ENCODE assay signal across 12 mouse cellular contexts in the genomic region with DNA sequence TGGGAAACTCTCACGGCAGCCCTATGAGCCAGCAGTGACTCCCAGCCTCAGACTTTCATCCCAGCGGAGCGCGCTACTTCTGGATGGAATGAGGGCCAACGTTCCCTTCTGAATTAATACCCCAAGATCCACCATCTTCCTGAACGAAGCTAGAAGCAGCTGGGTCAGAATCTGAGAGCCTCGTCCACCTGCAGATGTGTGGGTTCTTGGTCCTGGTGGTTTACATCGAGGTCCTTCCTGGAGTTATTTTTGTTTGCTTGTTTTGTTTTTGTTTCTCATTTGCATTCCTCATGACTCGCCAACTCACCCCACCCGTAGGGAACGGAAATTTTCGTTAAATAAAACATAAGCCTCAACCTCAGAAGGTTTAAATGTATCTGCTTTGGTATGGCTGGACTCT.
DNase-seq lines count a peak whose midpoint lies in the region; ATAC-seq lines count a peak whose summit lies in the region.
"Had no signal": no experiment of that assay in that cellular context is flagged by ENCODE, and none has a peak within 500 bp of the region (broad histone marks: within the 10 kb centered on the region; RNA-seq: fewer than 3 reads in every experiment).

No protein-coding gene starts in this region.

- H3K9me3 ChIP-seq in heart, embryonic 16.5 days (replicated peaks; ENCODE audit: control insufficient read depth, low read length), result no peaks in the 10 kb centered on the region
- no peaks in the 10 kb centered on the region for H3K9me3 ChIP-seq in liver, embryonic 11.5 days (ENCODE audit: control insufficient read depth, low read length)
- H3K9me3 ChIP-seq in embryonic facial prominence, embryonic 14.5 days (ENCODE audit: control insufficient read depth, low read length), result no peaks in the 10 kb centered on the region
- H3K9me3 ChIP-seq in limb, embryonic 15.5 days, result no peaks in the 10 kb centered on the region
- H3K9me3 ChIP-seq: forebrain, embryonic 10.5 days; limb, embryonic 13.5 days had no signal

- H3K27ac ChIP-seq in heart, embryonic 16.5 days (ENCODE audit: low read length), result peak overlapping the region; percentile 84
- 0 out of 2 replicates have a peak overlapping the region, but pooled peaks have one; percentile 13 for H3K27ac ChIP-seq in liver, embryonic 11.5 days (ENCODE audit: low read depth, low read length)
- peak overlapping the region; percentile 30; the same call in 1 of the 2 replicates for H3K27ac ChIP-seq in embryonic facial prominence, embryonic 14.5 days (replicated peaks; ENCODE audit: low read depth, low read length)
- H3K27ac ChIP-seq in limb, embryonic 15.5 days, result 0 out of 2 replicates have a peak overlapping the region, but pooled peaks have one; percentile 51
- H3K27ac ChIP-seq: forebrain, embryonic 10.5 days; limb, embryonic 13.5 days had no signal

- intact Hi-C loops in heart, postnatal 36 days (cut with DNase I), result loop anchor here (1.0 kb wide), 1 partner anchor 28 kb away; no protein-coding TSS in a partner anchor

- ATAC-seq in heart, embryonic 16.5 days (replicated peaks; ENCODE audit: extremely low read depth, insufficient read depth, low FRiP score), result no peak
- ATAC-seq in liver, embryonic 11.5 days (replicated peaks; ENCODE audit: low FRiP score), result no peak
- no peak for ATAC-seq in embryonic facial prominence, embryonic 14.5 days (ENCODE audit: low read depth)
- no peak for ATAC-seq in limb, embryonic 15.5 days (ENCODE audit: insufficient number of reproducible peaks, low FRiP score, low TSS enrichment, low read depth)

- H3K27me3 ChIP-seq in heart, embryonic 16.5 days (ENCODE audit: control insufficient read depth, insufficient read depth, low read length), result no peaks in the 10 kb centered on the region
- peaks cover 17% of the 10 kb centered on the region for H3K27me3 ChIP-seq in liver, embryonic 11.5 days (replicated peaks; ENCODE audit: control insufficient read depth, insufficient read depth, low read length)
- no peaks in the 10 kb centered on the region for H3K27me3 ChIP-seq in embryonic facial prominence, embryonic 14.5 days (replicated peaks; ENCODE audit: control insufficient read depth, insufficient read depth, low read length)
- H3K27me3 ChIP-seq in limb, embryonic 15.5 days, result no peaks in the 10 kb centered on the region
- H3K27me3 ChIP-seq: limb, embryonic 13.5 days had no signal

- DNase-seq in heart, postnatal 36 days, result no peak
- no peak for DNase-seq in liver, embryonic 11.5 days (ENCODE audit: low spot score)
- no peak for DNase-seq in liver
- DNase-seq in embryonic facial prominence, embryonic 14.5 days (ENCODE audit: low spot score), result no peak
- no peak for DNase-seq in layer of hippocampus, adult 9-10 months (ENCODE audit: low spot score)
- DNase-seq: cerebellum, adult 9-10 months; layer of hippocampus, postnatal 36 days; right cerebral cortex, postnatal 4 days had no signal

- 75% methylated on average over 12 of the region's 12 CpGs for WGBS in heart, embryonic 16.5 days
- WGBS in liver, embryonic 11.5 days, result 79% methylated on average over 12 of the region's 12 CpGs
- WGBS in embryonic facial prominence, embryonic 14.5 days, result 73% methylated on average over 12 of the region's 12 CpGs
- 76% methylated on average over 12 of the region's 12 CpGs for WGBS in limb, embryonic 15.5 days

- 0 out of 2 replicates have a peak overlapping the region, but pooled peaks have one; percentile 11 for H3K9ac ChIP-seq in heart, embryonic 16.5 days (ENCODE audit: low read length)
- H3K9ac ChIP-seq in liver, embryonic 11.5 days (ENCODE audit: low read depth, low read length), result no peak overlapping the region
- H3K9ac ChIP-seq in embryonic facial prominence, embryonic 14.5 days (ENCODE audit: low read depth, low read length), result no peak overlapping the region
- no peak overlapping the region for H3K9ac ChIP-seq in limb, embryonic 15.5 days
- H3K9ac ChIP-seq: limb, embryonic 13.5 days had no signal

- 0 out of 2 replicates have a peak, but pooled peaks cover 2% of the 10 kb centered on the region for H3K36me3 ChIP-seq in heart, embryonic 16.5 days (ENCODE audit: control insufficient read depth, insufficient read depth)
- no peaks in the 10 kb centered on the region for H3K36me3 ChIP-seq in liver, embryonic 11.5 days (ENCODE audit: control insufficient read depth, insufficient read depth, low read length)
- no peaks in the 10 kb centered on the region for H3K36me3 ChIP-seq in embryonic facial prominence, embryonic 14.5 days (ENCODE audit: control insufficient read depth, insufficient read depth, low read length)
- no peaks in the 10 kb centered on the region for H3K36me3 ChIP-seq in limb, embryonic 15.5 days
- H3K36me3 ChIP-seq: forebrain, embryonic 10.5 days; limb, embryonic 13.5 days had no signal

- H3K4me2 ChIP-seq in heart, embryonic 16.5 days (ENCODE audit: low read depth, low read length), result peak overlapping the region; percentile 14
- no peak overlapping the region for H3K4me2 ChIP-seq in liver, embryonic 11.5 days
- H3K4me2 ChIP-seq in embryonic facial prominence, embryonic 14.5 days (ENCODE audit: low read depth, low read length), result 0 out of 2 replicates have a peak overlapping the region, but pooled peaks have one; percentile 0
- no peak overlapping the region for H3K4me2 ChIP-seq in limb, embryonic 15.5 days
- H3K4me2 ChIP-seq: limb, embryonic 13.5 days had no signal

- H3K4me1 ChIP-seq in heart, embryonic 16.5 days (ENCODE audit: control insufficient read depth, insufficient read depth, low read length), result peaks cover 71% of the 10 kb centered on the region
- peaks cover 16% of the 10 kb centered on the region for H3K4me1 ChIP-seq in liver, embryonic 11.5 days (replicated peaks; ENCODE audit: control insufficient read depth, insufficient read depth, low read length)
- peaks cover 32% of the 10 kb centered on the region for H3K4me1 ChIP-seq in embryonic facial prominence, embryonic 14.5 days (ENCODE audit: control insufficient read depth, insufficient read depth, low read length)
- peaks cover 46% of the 10 kb centered on the region for H3K4me1 ChIP-seq in limb, embryonic 15.5 days

- no peak overlapping the region for H3K4me3 ChIP-seq in heart, embryonic 16.5 days (ENCODE audit: low read length)
- H3K4me3 ChIP-seq in liver, embryonic 11.5 days (ENCODE audit: low read depth, low read length), result no peak overlapping the region
- no peak overlapping the region for H3K4me3 ChIP-seq in embryonic facial prominence, embryonic 14.5 days (ENCODE audit: low read depth, low read length)
- H3K4me3 ChIP-seq in limb, embryonic 15.5 days, result no peak overlapping the region
- H3K4me3 ChIP-seq: forebrain, embryonic 10.5 days; limb, embryonic 13.5 days had no signal

Comparison
In these comparisons a context has a peak if more than half of its experiments do, and no peak if none do; other contexts are left out.
1. H3K27ac ChIP-seq: peak in every context shown above with its lines; median percentile 84 in heart, embryonic 16.5 days; 51 in limb, embryonic 15.5 days; 30 in embryonic facial prominence, embryonic 14.5 days; 13 in liver, embryonic 11.5 days.
2. H3K4me2 ChIP-seq: peak in heart, embryonic 16.5 days (single experiment) and embryonic facial prominence, embryonic 14.5 days (single experiment); none in liver, embryonic 11.5 days (single experiment) and limb, embryonic 15.5 days (single experiment).